Mouse (Mus musculus): ENCODE measurements at regions not wholly inside any gene's neighbourhood (a gene's known extent, or its start where the extent isn't known, plus 50 kb on each side); places are given as distances from the start of the nearest gene placed in this dataset.

GRCm38 (mm10) chr11:31759868-31760765 lies 88.4 kb upstream of the Bod1 start:
- Histone ChIP-seq H3K4me3 (ENCODE audit: insufficient read depth, low read length) (no peak overlapping the region), H3K27ac (ENCODE audit: insufficient read depth, low read depth, low read length) (peak overlapping the region; percentile 55), H3K4me1 (ENCODE audit: control insufficient read depth, insufficient read depth, low read length) (peaks cover 38% of the 10 kb centered on the region)
- TF ChIP-seq CTCF (IDR thresholded peaks at IDR 0.05; ENCODE audit: low read depth, low read length), result no peak
- TF ChIP-seq POLR2A (IDR thresholded peaks at IDR 0.05; ENCODE audit: borderline replicate concordance, low read depth, low read length), result no peak

GRCm38 (mm10) chr11:31763856-31764255 lies 92.2 kb upstream of the Bod1 start:
- no peak overlapping the region for H3K4me3 ChIP-seq (ENCODE audit: insufficient read depth, low read length)
- no peak overlapping the region for H3K27ac ChIP-seq (ENCODE audit: insufficient read depth, low read depth, low read length)
- peaks cover 36% of the 10 kb centered on the region for H3K4me1 ChIP-seq (ENCODE audit: control insufficient read depth, insufficient read depth, low read length)
- no peak for TF ChIP-seq POLR2A (IDR thresholded peaks at IDR 0.05; ENCODE audit: borderline replicate concordance, low read depth, low read length)
- no peak for TF ChIP-seq CTCF (IDR thresholded peaks at IDR 0.05; ENCODE audit: low read depth, low read length)

- TF ChIP-seq POLR2A (IDR thresholded peaks at IDR 0.05; ENCODE audit: borderline replicate concordance, low read depth, low read length) (no peak), CTCF (IDR thresholded peaks at IDR 0.05; ENCODE audit: low read depth, low read length) (no peak)
- Histone ChIP-seq H3K4me3 (ENCODE audit: insufficient read depth, low read length) (no peak overlapping the region), H3K27ac (ENCODE audit: insufficient read depth, low read depth, low read length) (no peak overlapping the region), H3K4me1 (ENCODE audit: control insufficient read depth, insufficient read depth, low read length) (peaks cover 31% of the 10 kb centered on the region)
These were observed 94.6 kb upstream of the Bod1 start for GRCm38 (mm10) chr11:31766296-31766695.

- H3K4me1 ChIP-seq (ENCODE audit: control insufficient read depth, insufficient read depth, low read length), result peaks cover 30% of the 10 kb centered on the region
These were observed 96.2 kb upstream of the Bod1 start for GRCm38 (mm10) chr11:31767727-31768495.

GRCm38 (mm10) chr11:31769804-31770654 lies 98.3 kb upstream of the Bod1 start:
- Histone ChIP-seq H3K27ac (ENCODE audit: insufficient read depth, low read depth, low read length) (0 out of 2 replicates have a peak overlapping the region, but pooled peaks have one; percentile 10), H3K4me3 (ENCODE audit: insufficient read depth, low read length) (no peak overlapping the region), H3K4me1 (ENCODE audit: control insufficient read depth, insufficient read depth, low read length) (peaks cover 13% of the 10 kb centered on the region)
- TF ChIP-seq POLR2A (IDR thresholded peaks at IDR 0.05; ENCODE audit: borderline replicate concordance, low read depth, low read length) (no peak), CTCF (IDR thresholded peaks at IDR 0.05; ENCODE audit: low read depth, low read length) (no peak)

More at GRCm38 (mm10) chr11:31767727-31768495, 96.2 kb upstream of the Bod1 start:
- no peak overlapping the region for H3K27ac ChIP-seq (ENCODE audit: insufficient read depth, low read depth, low read length)
- TF ChIP-seq POLR2A (IDR thresholded peaks at IDR 0.05; ENCODE audit: borderline replicate concordance, low read depth, low read length), result no peak
- no peak for TF ChIP-seq CTCF (IDR thresholded peaks at IDR 0.05; ENCODE audit: low read depth, low read length)
- no peak overlapping the region for H3K4me3 ChIP-seq (ENCODE audit: insufficient read depth, low read length)

- no peak overlapping the region for H3K27ac ChIP-seq (ENCODE audit: insufficient read depth, low read depth, low read length)
- no peak overlapping the region for H3K4me3 ChIP-seq (ENCODE audit: insufficient read depth, low read length)
- peaks cover 13% of the 10 kb centered on the region for H3K4me1 ChIP-seq (ENCODE audit: control insufficient read depth, insufficient read depth, low read length)
- TF ChIP-seq CTCF (IDR thresholded peaks at IDR 0.05; ENCODE audit: low read depth, low read length), result no peak
- no peak for TF ChIP-seq POLR2A (IDR thresholded peaks at IDR 0.05; ENCODE audit: borderline replicate concordance, low read depth, low read length)
These were observed 99.2 kb upstream of the Bod1 start for GRCm38 (mm10) chr11:31770881-31771280.

- Histone ChIP-seq H3K27ac (ENCODE audit: insufficient read depth, low read depth, low read length) (no peak overlapping the region), H3K4me1 (ENCODE audit: control insufficient read depth, insufficient read depth, low read length) (peaks cover 13% of the 10 kb centered on the region), H3K4me3 (ENCODE audit: insufficient read depth, low read length) (no peak overlapping the region)
- TF ChIP-seq CTCF (IDR thresholded peaks at IDR 0.05; ENCODE audit: low read depth, low read length) (no peak), POLR2A (IDR thresholded peaks at IDR 0.05; ENCODE audit: borderline replicate concordance, low read depth, low read length) (no peak)
These were observed 100.1 kb upstream of the Bod1 start for GRCm38 (mm10) chr11:31771491-31772439.

- no peak for TF ChIP-seq POLR2A (IDR thresholded peaks at IDR 0.05; ENCODE audit: borderline replicate concordance, low read depth, low read length)
- H3K4me3 ChIP-seq (ENCODE audit: insufficient read depth, low read length), result no peak overlapping the region
- H3K4me1 ChIP-seq (ENCODE audit: control insufficient read depth, insufficient read depth, low read length), result no peaks in the 10 kb centered on the region
- H3K27ac ChIP-seq (ENCODE audit: insufficient read depth, low read depth, low read length), result no peak overlapping the region
These were observed 94.5 kb upstream of the Cpeb4 start for GRCm38 (mm10) chr11:31777531-31777930.
